Comparison of ENCODE assay signal across 8 mouse cellular contexts in genomic region chr14:55824001-55824480, GRCm38 (mm10). TPM values are rescaled to one million over a fixed set of nuclear protein-coding genes. Genes with fewer than 3 reads are reported as not detected.
DNase-seq lines count a peak whose midpoint lies in the region; ATAC-seq lines count a peak whose summit lies in the region.

No protein-coding gene starts in this region.

- H3K36me3 ChIP-seq in embryonic facial prominence, embryonic 10.5 days (replicated peaks): peaks cover 29% of the 10 kb centered on the region
- H3K36me3 ChIP-seq in heart, embryonic 12.5 days: no peaks in the 10 kb centered on the region
- H3K36me3 ChIP-seq in midbrain, embryonic 11.5 days (ENCODE audit: control insufficient read depth, insufficient read depth, low read length): no peaks in the 10 kb centered on the region

- peak overlapping the region; percentile 98 for H3K27ac ChIP-seq in embryonic facial prominence, embryonic 10.5 days (replicated peaks)
- H3K27ac ChIP-seq in heart, embryonic 12.5 days (ENCODE audit: poor library complexity, severe bottlenecking): peak overlapping the region; percentile 92
- no peak overlapping the region for H3K27ac ChIP-seq in midbrain, embryonic 11.5 days (ENCODE audit: low read depth, low read length)

- H3K4me2 ChIP-seq in heart, embryonic 12.5 days: peak overlapping the region; percentile 81
- H3K4me2 ChIP-seq in midbrain, embryonic 11.5 days: peak overlapping the region; percentile 89

- H3K4me3 ChIP-seq in embryonic facial prominence, embryonic 10.5 days: peak overlapping the region; percentile 83
- peak overlapping the region; percentile 61 for H3K4me3 ChIP-seq in heart, embryonic 12.5 days
- H3K4me3 ChIP-seq in midbrain, embryonic 11.5 days (ENCODE audit: low read depth, low read length): peak overlapping the region; percentile 52

- WGBS in embryonic facial prominence, embryonic 10.5 days: under 1% methylated on average over 10 of the region's 10 CpGs
- under 1% methylated on average over 10 of the region's 10 CpGs for WGBS in heart, embryonic 12.5 days
- WGBS in midbrain, embryonic 11.5 days: under 1% methylated on average over 10 of the region's 10 CpGs

- peaks cover 64% of the 10 kb centered on the region for H3K4me1 ChIP-seq in embryonic facial prominence, embryonic 10.5 days
- peaks cover 39% of the 10 kb centered on the region for H3K4me1 ChIP-seq in heart, embryonic 12.5 days (replicated peaks)
- peaks cover 35% of the 10 kb centered on the region for H3K4me1 ChIP-seq in midbrain, embryonic 11.5 days (ENCODE audit: control insufficient read depth, insufficient read depth, low read length)

- intact Hi-C loops in left cerebral cortex, postnatal 4 days (cut with DNase I): loop anchor here (5.0 kb wide), 1 partner anchor 38 kb away; no protein-coding TSS in a partner anchor

- H3K27me3 ChIP-seq in embryonic facial prominence, embryonic 10.5 days (replicated peaks; ENCODE audit: low read depth, poor library complexity, severe bottlenecking): peaks cover 28% of the 10 kb centered on the region
- H3K27me3 ChIP-seq in heart, embryonic 12.5 days (replicated peaks): no peaks in the 10 kb centered on the region
- H3K27me3 ChIP-seq in midbrain, embryonic 11.5 days (ENCODE audit: control insufficient read depth, insufficient read depth, low read length): peaks cover 19% of the 10 kb centered on the region

- H3K9me3 ChIP-seq in embryonic facial prominence, embryonic 10.5 days: no peaks in the 10 kb centered on the region
- H3K9me3 ChIP-seq in heart, embryonic 12.5 days (replicated peaks): no peaks in the 10 kb centered on the region
- H3K9me3 ChIP-seq in midbrain, embryonic 11.5 days (ENCODE audit: control insufficient read depth, low read length): no peaks in the 10 kb centered on the region

- peak; percentile 40 for DNase-seq in left cerebral cortex, postnatal 4 days
- DNase-seq in left cerebral cortex, adult 11 months (ENCODE audit: low spot score): no peak
- DNase-seq in embryonic facial prominence, embryonic 10.5 days (ENCODE audit: low spot score): peak; percentile 79
- peak; percentile 77 for DNase-seq in kidney, postnatal 10 days
- peak; percentile 95 for DNase-seq in midbrain, embryonic 11.5 days (ENCODE audit: low spot score, missing footprints)
- peak; percentile 24 to 38 for DNase-seq in urinary bladder, postnatal 36 days (ENCODE audit: low spot score in 2 of 2)
- DNase-seq in frontal cortex, postnatal 36 days (ENCODE audit: low spot score in 2 of 2): no peak

- H3K9ac ChIP-seq in heart, embryonic 12.5 days: peak overlapping the region; percentile 78
- H3K9ac ChIP-seq in midbrain, embryonic 11.5 days (ENCODE audit: low read length): peak overlapping the region; percentile 88; the same call in 1 of the 2 replicates

- ATAC-seq in heart, embryonic 12.5 days (ENCODE audit: insufficient number of reproducible peaks, low FRiP score): no peak
- ATAC-seq in midbrain, embryonic 11.5 days (ENCODE audit: low FRiP score): peak; percentile 8; the same call in 1 of the 2 replicates

RNA-seq across cellular contexts. Expression of gene Nfatc4, which starts 1.1 kb away (rescaled TPM):
- 1 to 10 TPM; 8.2 TPM for total RNA-seq in left cerebral cortex, postnatal 4 days (2021)
- polyA plus RNA-seq in embryonic facial prominence, embryonic 10.5 days (2016; fragmentation: Nextera tagmentation; extraction: Ambion mirVana): 94.5 and 113 TPM in 2 replicates
- polyA plus RNA-seq in heart, embryonic 12.5 days (2016; fragmentation: Nextera tagmentation; extraction: Ambion mirVana): 17.5 and 18.6 TPM in 2 replicates
- 9.9 and 11.5 TPM in 2 replicates for polyA plus RNA-seq in midbrain, embryonic 11.5 days (2014; fragmentation: Nextera tagmentation; extraction: Ambion mirVana)

RNA-seq across cellular contexts. Expression of gene Nynrin, which starts 29.8 kb away (rescaled TPM):
- 10 to 100 TPM; 39.1 to 40.9 TPM for total RNA-seq in left cerebral cortex, postnatal 4 days (2021)
- 36.0 and 38.1 TPM in 2 replicates for polyA plus RNA-seq in embryonic facial prominence, embryonic 10.5 days (2016; fragmentation: Nextera tagmentation; extraction: Ambion mirVana)
- polyA plus RNA-seq in heart, embryonic 12.5 days (2016; fragmentation: Nextera tagmentation; extraction: Ambion mirVana): 33.3 and 38.2 TPM in 2 replicates
- 10.7 and 12.0 TPM in 2 replicates for polyA plus RNA-seq in midbrain, embryonic 11.5 days (2014; fragmentation: Nextera tagmentation; extraction: Ambion mirVana)

RNA-seq across cellular contexts. Expression of gene Ripk3, which starts 35.4 kb away (rescaled TPM):
- 1 to 10 TPM; 1.4 to 1.8 TPM for total RNA-seq in left cerebral cortex, postnatal 4 days (2021)
- polyA plus RNA-seq in embryonic facial prominence, embryonic 10.5 days (2016; fragmentation: Nextera tagmentation; extraction: Ambion mirVana): 21.4 and 24.1 TPM in 2 replicates
- 19.7 and 20.3 TPM in 2 replicates for polyA plus RNA-seq in heart, embryonic 12.5 days (2016; fragmentation: Nextera tagmentation; extraction: Ambion mirVana)
- polyA plus RNA-seq in midbrain, embryonic 11.5 days (2014; fragmentation: Nextera tagmentation; extraction: Ambion mirVana): 4.0 and 4.5 TPM in 2 replicates

RNA-seq across cellular contexts. Expression of gene Adcy4, which starts 40.1 kb away (rescaled TPM):
- total RNA-seq in left cerebral cortex, postnatal 4 days (2021): 1 to 10 TPM; 4.6 to 5.2 TPM
- polyA plus RNA-seq in embryonic facial prominence, embryonic 10.5 days (2016; fragmentation: Nextera tagmentation; extraction: Ambion mirVana): 10.7 and 11.4 TPM in 2 replicates
- polyA plus RNA-seq in heart, embryonic 12.5 days (2016; fragmentation: Nextera tagmentation; extraction: Ambion mirVana): 24.4 and 26.2 TPM in 2 replicates
- 4.9 and 5.8 TPM in 2 replicates for polyA plus RNA-seq in midbrain, embryonic 11.5 days (2014; fragmentation: Nextera tagmentation; extraction: Ambion mirVana)

RNA-seq across cellular contexts. Expression of gene Ltb4r1, which starts 58.3 kb away (rescaled TPM):
- total RNA-seq in left cerebral cortex, postnatal 4 days (2021): 1 to 10 TPM; 1.0 to 1.4 TPM
- polyA plus RNA-seq in embryonic facial prominence, embryonic 10.5 days (2016; fragmentation: Nextera tagmentation; extraction: Ambion mirVana): 0.10 and 0.35 TPM in 2 replicates
- polyA plus RNA-seq in heart, embryonic 12.5 days (2016; fragmentation: Nextera tagmentation; extraction: Ambion mirVana): 0.49 and 0.76 TPM in 2 replicates
- polyA plus RNA-seq in midbrain, embryonic 11.5 days (2014; fragmentation: Nextera tagmentation; extraction: Ambion mirVana): not detected in 2 replicates

Comparison
In these comparisons a context has a peak if more than half of its experiments do, and no peak if none do; other contexts are left out.
1. DNase-seq: peak in left cerebral cortex, postnatal 4 days (single experiment), embryonic facial prominence, embryonic 10.5 days (single experiment), kidney, postnatal 10 days (single experiment), midbrain, embryonic 11.5 days (single experiment) and urinary bladder, postnatal 36 days (2 of 2); none in left cerebral cortex, adult 11 months (single experiment) and frontal cortex, postnatal 36 days (0 of 2).
2. Peak in every context shown above with its lines, with median percentiles within 50 percentile points of each other: H3K4me3 ChIP-seq.